In genomic region chr4:133200343-133200742, GRCm38 (mm10) we compare ENCODE assay signal across 8 mouse cellular contexts. TPM values are rescaled to one million over a fixed set of nuclear protein-coding genes. Genes with fewer than 3 reads are reported as not detected.
DNase-seq lines count a peak whose midpoint lies in the region; ATAC-seq and TF ChIP-seq lines count a peak whose summit lies in the region.

No protein-coding gene starts in this region.

- no peak for TF ChIP-seq CTCF in lung, adult 2 months (IDR thresholded peaks at IDR 0.05; ENCODE audit: insufficient read depth, low read length)

- H3K4me3 ChIP-seq in lung, embryonic 16.5 days (ENCODE audit: low read length), result no peak overlapping the region
- no peak overlapping the region for H3K4me3 ChIP-seq in lung, adult 2 months (replicated peaks; ENCODE audit: extremely low read depth, low read depth, low read length)
- H3K4me3 ChIP-seq in embryonic facial prominence, embryonic 14.5 days (ENCODE audit: low read depth, low read length), result no peak overlapping the region
- H3K4me3 ChIP-seq in heart, embryonic 14.5 days (ENCODE audit: control insufficient read depth in 1 of 2, insufficient read depth in 1 of 2, low read depth in 1 of 2, low read length in 2 of 2), result no peak overlapping the region
- no peak overlapping the region for H3K4me3 ChIP-seq in kidney, embryonic 14.5 days (ENCODE audit: low read length)
- H3K4me3 ChIP-seq in midbrain, embryonic 15.5 days, result no peak overlapping the region

- H3K4me1 ChIP-seq in lung, embryonic 16.5 days (replicated peaks; ENCODE audit: control insufficient read depth, insufficient read depth, low read length), result peaks cover 58% of the 10 kb centered on the region
- peaks cover 7% of the 10 kb centered on the region for H3K4me1 ChIP-seq in lung, adult 2 months (ENCODE audit: control insufficient read depth, insufficient read depth, low read length)
- peaks cover 50% of the 10 kb centered on the region for H3K4me1 ChIP-seq in embryonic facial prominence, embryonic 14.5 days (ENCODE audit: control insufficient read depth, insufficient read depth, low read length)
- H3K4me1 ChIP-seq in heart, embryonic 14.5 days (ENCODE audit: control insufficient read depth in 2 of 2, insufficient read depth in 2 of 2, low read length in 2 of 2), result peaks cover 56 to 66% of the 10 kb centered on the region in 2 experiments
- H3K4me1 ChIP-seq in kidney, embryonic 14.5 days (ENCODE audit: control insufficient read depth, insufficient read depth, low read length), result peaks cover 59% of the 10 kb centered on the region
- peaks cover 71% of the 10 kb centered on the region for H3K4me1 ChIP-seq in midbrain, embryonic 15.5 days

- 0 out of 2 replicates have a peak overlapping the region, but pooled peaks have one; percentile 7 for H3K4me2 ChIP-seq in lung, embryonic 16.5 days (ENCODE audit: low read depth, low read length)
- peak overlapping the region; percentile 32 for H3K4me2 ChIP-seq in embryonic facial prominence, embryonic 14.5 days (ENCODE audit: low read depth, low read length)
- peak overlapping the region; percentile 12 for H3K4me2 ChIP-seq in heart, embryonic 14.5 days (ENCODE audit: low read length)
- H3K4me2 ChIP-seq in kidney, embryonic 14.5 days (replicated peaks; ENCODE audit: low read depth, low read length), result 0 out of 2 replicates have a peak overlapping the region, but pooled peaks have one; percentile 3
- no peak overlapping the region for H3K4me2 ChIP-seq in midbrain, embryonic 15.5 days

- H3K9me3 ChIP-seq in lung, embryonic 16.5 days (ENCODE audit: control insufficient read depth, low read length), result no peaks in the 10 kb centered on the region
- H3K9me3 ChIP-seq in embryonic facial prominence, embryonic 14.5 days (ENCODE audit: control insufficient read depth, low read length), result no peaks in the 10 kb centered on the region
- H3K9me3 ChIP-seq in heart, embryonic 14.5 days (ENCODE audit: control insufficient read depth, low read length), result no peaks in the 10 kb centered on the region
- H3K9me3 ChIP-seq in kidney, embryonic 14.5 days (ENCODE audit: control insufficient read depth, low read length), result no peaks in the 10 kb centered on the region
- H3K9me3 ChIP-seq in midbrain, embryonic 15.5 days, result no peaks in the 10 kb centered on the region

- no peak for DNase-seq in lung, adult 2 months
- peak; percentile 74 for DNase-seq in embryonic facial prominence, embryonic 14.5 days (ENCODE audit: low spot score)

- no peaks in the 10 kb centered on the region for H3K27me3 ChIP-seq in lung, embryonic 16.5 days (ENCODE audit: control insufficient read depth, insufficient read depth, low read depth, low read length)
- no peaks in the 10 kb centered on the region for H3K27me3 ChIP-seq in embryonic facial prominence, embryonic 14.5 days (replicated peaks; ENCODE audit: control insufficient read depth, insufficient read depth, low read length)
- H3K27me3 ChIP-seq in heart, embryonic 14.5 days (ENCODE audit: control insufficient read depth, insufficient read depth, low read length), result no peaks in the 10 kb centered on the region
- no peaks in the 10 kb centered on the region for H3K27me3 ChIP-seq in kidney, embryonic 14.5 days (ENCODE audit: control insufficient read depth, insufficient read depth, low read length)
- H3K27me3 ChIP-seq in midbrain, embryonic 15.5 days (replicated peaks), result no peaks in the 10 kb centered on the region

- peak overlapping the region; percentile 69 for H3K27ac ChIP-seq in lung, embryonic 16.5 days (ENCODE audit: low read length)
- H3K27ac ChIP-seq in embryonic facial prominence, embryonic 14.5 days (replicated peaks; ENCODE audit: low read depth, low read length), result peak overlapping the region; percentile 80
- peak overlapping the region; percentile 71 to 90 for H3K27ac ChIP-seq in heart, embryonic 14.5 days (replicated peaks in 1 of 2; ENCODE audit: control insufficient read depth in 1 of 2, insufficient read depth in 1 of 2, low read depth in 2 of 2, low read length in 2 of 2)
- peak overlapping the region; percentile 43; the same call in 1 of the 2 replicates for H3K27ac ChIP-seq in kidney, embryonic 14.5 days (ENCODE audit: low read depth, low read length)
- peak overlapping the region; percentile 6; the same call in 1 of the 2 replicates for H3K27ac ChIP-seq in midbrain, embryonic 15.5 days

- WGBS in lung, embryonic 16.5 days, result 29% methylated on average over 21 of the region's 21 CpGs
- WGBS in lung, adult 2 months, result 39% methylated on average over 21 of the region's 21 CpGs
- WGBS in embryonic facial prominence, embryonic 14.5 days, result 35% methylated on average over 18 of the region's 21 CpGs
- WGBS in heart, embryonic 14.5 days, result 31% methylated on average over 21 of the region's 21 CpGs
- 38% methylated on average over 21 of the region's 21 CpGs for WGBS in kidney, embryonic 14.5 days
- 42% methylated on average over 21 of the region's 21 CpGs for WGBS in midbrain, embryonic 15.5 days

- no peak for TF ChIP-seq POLR2A in lung, adult 2 months (IDR thresholded peaks at IDR 0.05; ENCODE audit: borderline replicate concordance, extremely low read depth, low read depth, low read length)

- peak overlapping the region; percentile 49; the same call in 1 of the 2 replicates for H3K9ac ChIP-seq in lung, embryonic 16.5 days (ENCODE audit: low read length)
- peak overlapping the region; percentile 37 for H3K9ac ChIP-seq in embryonic facial prominence, embryonic 14.5 days (ENCODE audit: low read depth, low read length)
- H3K9ac ChIP-seq in heart, embryonic 14.5 days (ENCODE audit: low read length), result peak overlapping the region; percentile 53
- H3K9ac ChIP-seq in kidney, embryonic 14.5 days (ENCODE audit: low read depth, low read length), result no peak overlapping the region
- H3K9ac ChIP-seq in midbrain, embryonic 15.5 days, result no peak overlapping the region

- peak; percentile 21 for ATAC-seq in lung, embryonic 16.5 days (ENCODE audit: low read depth)
- ATAC-seq in embryonic facial prominence, embryonic 14.5 days (ENCODE audit: low read depth), result 0 out of 2 replicates have a peak, but pooled peaks have one; percentile 0
- no peak for ATAC-seq in heart, embryonic 14.5 days (ENCODE audit: insufficient number of reproducible peaks, insufficient read depth, low FRiP score, low read depth)
- ATAC-seq in kidney, embryonic 14.5 days (ENCODE audit: low FRiP score, low TSS enrichment), result no peak
- no peak for ATAC-seq in midbrain, embryonic 15.5 days (replicated peaks)
- ATAC-seq in inflammation-experienced regulatory T-cells, adult 6 months, result no peak
- no peak for ATAC-seq in monocyte, adult 5-6 weeks (replicated peaks; ENCODE audit: insufficient number of reproducible peaks, low FRiP score, low TSS enrichment, poor library complexity, severe bottlenecking)

- peaks cover 16% of the 10 kb centered on the region for H3K36me3 ChIP-seq in lung, embryonic 16.5 days (ENCODE audit: control insufficient read depth, insufficient read depth, low read length)
- peaks cover 19% of the 10 kb centered on the region for H3K36me3 ChIP-seq in embryonic facial prominence, embryonic 14.5 days (ENCODE audit: control insufficient read depth, insufficient read depth, low read length)
- H3K36me3 ChIP-seq in heart, embryonic 14.5 days (ENCODE audit: control insufficient read depth, insufficient read depth, low read length), result peaks cover 24% of the 10 kb centered on the region
- H3K36me3 ChIP-seq in kidney, embryonic 14.5 days (ENCODE audit: control insufficient read depth, insufficient read depth, low read length), result peaks cover 15% of the 10 kb centered on the region
- H3K36me3 ChIP-seq in midbrain, embryonic 15.5 days (replicated peaks), result no peaks in the 10 kb centered on the region; the same call in 1 of the 2 replicates

RNA-seq across cellular contexts. Expression of gene Cd164l2, which starts 11.6 kb away (rescaled TPM):
- polyA plus RNA-seq in lung, embryonic 16.5 days (2015; fragmentation: Nextera tagmentation; extraction: Ambion mirVana), result 7.7 and 13.2 TPM in 2 replicates
- polyA plus RNA-seq in lung, adult 2 months (2012; rRNA removed), result 2.8 and 4.3 TPM in 2 replicates
- polyA plus RNA-seq in embryonic facial prominence, embryonic 14.5 days (2014; fragmentation: Nextera tagmentation; extraction: Ambion mirVana), result 2.5 and 3.8 TPM in 2 replicates
- polyA plus RNA-seq in heart, embryonic 14.5 days (2014; fragmentation: Nextera tagmentation; extraction: Ambion mirVana), result 0.42 and 0.82 TPM in 2 replicates
- 6.9 and 7.6 TPM in 2 replicates for polyA plus RNA-seq in kidney, embryonic 14.5 days (2014; fragmentation: Nextera tagmentation; extraction: Ambion mirVana)
- polyA plus RNA-seq in midbrain, embryonic 15.5 days (2015; fragmentation: Nextera tagmentation; extraction: Ambion mirVana), result 3.0 and 5.0 TPM in 2 replicates
- not detected for polyA plus RNA-seq in inflammation-experienced regulatory T-cells, adult 6 months (2017; shearing (Covaris generic))
- total RNA-seq in monocyte, adult 5-6 weeks (2017), result not detected in 3 replicates

RNA-seq across cellular contexts. Expression of gene Gpr3, which starts 12.0 kb away (rescaled TPM):
- polyA plus RNA-seq in lung, embryonic 16.5 days (2015; fragmentation: Nextera tagmentation; extraction: Ambion mirVana), result 0.15 TPM in 1 of 2 replicates, not detected in the other
- polyA plus RNA-seq in lung, adult 2 months (2012; rRNA removed), result 0.18 and 0.60 TPM in 2 replicates
- polyA plus RNA-seq in embryonic facial prominence, embryonic 14.5 days (2014; fragmentation: Nextera tagmentation; extraction: Ambion mirVana), result 0.18 and 0.19 TPM in 2 replicates
- 0.20 and 0.58 TPM in 2 replicates for polyA plus RNA-seq in heart, embryonic 14.5 days (2014; fragmentation: Nextera tagmentation; extraction: Ambion mirVana)
- 0.53 TPM in 1 of 2 replicates, not detected in the other for polyA plus RNA-seq in kidney, embryonic 14.5 days (2014; fragmentation: Nextera tagmentation; extraction: Ambion mirVana)
- polyA plus RNA-seq in midbrain, embryonic 15.5 days (2015; fragmentation: Nextera tagmentation; extraction: Ambion mirVana), result 1.3 and 2.0 TPM in 2 replicates
- not detected for polyA plus RNA-seq in inflammation-experienced regulatory T-cells, adult 6 months (2017; shearing (Covaris generic))
- total RNA-seq in monocyte, adult 5-6 weeks (2017), result not detected in 3 replicates

RNA-seq across cellular contexts. Expression of gene Map3k6, which starts 40.3 kb away (rescaled TPM):
- polyA plus RNA-seq in lung, embryonic 16.5 days (2015; fragmentation: Nextera tagmentation; extraction: Ambion mirVana), result 4.2 and 4.3 TPM in 2 replicates
- polyA plus RNA-seq in lung, adult 2 months (2012; rRNA removed), result 27.9 and 38.2 TPM in 2 replicates
- polyA plus RNA-seq in embryonic facial prominence, embryonic 14.5 days (2014; fragmentation: Nextera tagmentation; extraction: Ambion mirVana), result 6.0 and 7.9 TPM in 2 replicates
- polyA plus RNA-seq in heart, embryonic 14.5 days (2014; fragmentation: Nextera tagmentation; extraction: Ambion mirVana), result 1.6 and 2.3 TPM in 2 replicates
- 2.8 and 4.1 TPM in 2 replicates for polyA plus RNA-seq in kidney, embryonic 14.5 days (2014; fragmentation: Nextera tagmentation; extraction: Ambion mirVana)
- 1.6 and 2.0 TPM in 2 replicates for polyA plus RNA-seq in midbrain, embryonic 15.5 days (2015; fragmentation: Nextera tagmentation; extraction: Ambion mirVana)
- polyA plus RNA-seq in inflammation-experienced regulatory T-cells, adult 6 months (2017; shearing (Covaris generic)), result under 1 TPM in 1 of 3 experiments, not detected in 2; 0.57 TPM
- total RNA-seq in monocyte, adult 5-6 weeks (2017), result 0.87 to 12.3 TPM (median 3.8 TPM) in 3 replicates

Comparison
In these comparisons a context has a peak if more than half of its experiments do, and no peak if none do; other contexts are left out.
1. ATAC-seq: peak in lung, embryonic 16.5 days (single experiment) and embryonic facial prominence, embryonic 14.5 days (single experiment); none in heart, embryonic 14.5 days (single experiment), kidney, embryonic 14.5 days (single experiment), midbrain, embryonic 15.5 days (single experiment), inflammation-experienced regulatory T-cells, adult 6 months (single experiment) and monocyte, adult 5-6 weeks (single experiment).
2. H3K27ac ChIP-seq: peak in every context shown above with its lines; median percentile 80 in heart, embryonic 14.5 days; 80 in embryonic facial prominence, embryonic 14.5 days; 69 in lung, embryonic 16.5 days; 43 in kidney, embryonic 14.5 days; 6 in midbrain, embryonic 15.5 days.
3. H3K9ac ChIP-seq: peak in lung, embryonic 16.5 days (single experiment), embryonic facial prominence, embryonic 14.5 days (single experiment) and heart, embryonic 14.5 days (single experiment); none in kidney, embryonic 14.5 days (single experiment) and midbrain, embryonic 15.5 days (single experiment).